Mouse (Mus musculus) layer of hippocampus, adult 18-20 months (tissue): ENCODE measurements at regions not wholly inside any gene's neighbourhood (a gene's known extent, or its start where the extent isn't known, plus 50 kb on each side); places are given as distances from the start of the nearest gene placed in this dataset.

ENCODE experiments used
- DNase-seq, 2 experiments: peaks; one replicate each; pipeline ENCODE4 v3.0.0; 2022; ENCODE audit warnings: low spot score in 2 of 2

DNA sequence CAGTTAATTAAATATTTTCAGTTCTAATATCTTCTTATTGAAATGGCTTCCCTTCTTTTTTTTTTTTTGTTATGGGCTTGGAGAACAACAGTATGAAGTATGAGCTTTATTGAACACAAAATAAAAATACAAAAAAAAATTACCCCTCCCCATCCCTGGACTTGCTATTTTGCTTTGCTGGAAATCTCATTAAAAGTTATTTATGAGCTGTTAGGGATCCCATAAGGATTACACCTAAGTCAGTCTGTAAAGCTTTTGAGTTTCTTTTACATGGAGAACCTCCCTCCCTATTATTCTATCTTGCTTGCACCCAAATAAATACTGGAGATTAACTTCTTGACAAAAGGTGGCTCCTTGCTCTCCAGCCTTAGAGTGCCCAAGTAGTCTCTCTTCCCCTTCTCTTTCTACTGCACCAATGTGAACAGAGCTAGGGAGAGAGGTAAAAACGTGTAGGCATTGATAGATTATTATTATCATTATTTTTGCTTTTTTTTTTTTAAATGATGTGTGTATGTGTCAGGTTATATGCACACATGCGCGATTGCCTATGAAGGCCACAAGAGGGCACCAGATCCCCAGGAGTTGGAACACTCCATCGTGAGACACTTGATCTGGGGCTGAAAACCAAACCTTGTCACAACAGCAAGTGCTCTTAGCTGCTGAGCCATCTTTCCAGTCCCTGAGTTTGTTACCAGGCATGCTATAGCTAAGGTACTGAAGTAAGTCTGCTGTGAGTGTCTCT, 186.6 kb upstream of the Habp2 start:
- no peak for DNase-seq

DNA sequence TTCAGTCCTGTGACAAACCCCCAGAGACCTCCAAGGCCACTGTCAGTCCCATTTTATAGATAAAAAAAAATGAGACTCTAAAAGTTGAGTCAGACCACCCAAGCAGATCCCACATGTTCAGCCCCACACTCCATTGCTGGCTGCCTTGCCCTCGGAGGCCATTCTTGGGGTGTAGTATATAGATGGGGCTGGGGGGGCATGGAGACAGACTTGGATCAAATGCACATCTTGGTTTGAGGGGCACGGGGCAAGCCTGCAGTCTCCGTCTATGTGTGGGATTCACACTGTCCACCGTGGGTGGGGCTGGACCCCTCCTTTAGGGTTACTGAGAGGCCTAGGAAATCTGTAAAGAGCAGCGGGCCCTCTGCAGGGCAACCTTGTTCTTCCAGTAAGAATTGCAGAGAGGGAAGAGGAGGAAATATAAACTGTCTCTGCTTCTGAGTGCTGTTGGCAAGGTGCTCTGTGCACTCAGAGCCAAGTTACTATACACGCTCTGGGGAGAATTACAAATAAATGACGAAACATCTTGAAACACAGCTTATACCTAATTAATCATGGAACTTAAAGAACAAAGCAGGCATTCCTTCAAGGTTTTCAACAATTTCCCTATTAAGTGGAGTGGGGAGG, 184.4 kb upstream of the Habp2 start:
- DNase-seq, result no peak

DNA sequence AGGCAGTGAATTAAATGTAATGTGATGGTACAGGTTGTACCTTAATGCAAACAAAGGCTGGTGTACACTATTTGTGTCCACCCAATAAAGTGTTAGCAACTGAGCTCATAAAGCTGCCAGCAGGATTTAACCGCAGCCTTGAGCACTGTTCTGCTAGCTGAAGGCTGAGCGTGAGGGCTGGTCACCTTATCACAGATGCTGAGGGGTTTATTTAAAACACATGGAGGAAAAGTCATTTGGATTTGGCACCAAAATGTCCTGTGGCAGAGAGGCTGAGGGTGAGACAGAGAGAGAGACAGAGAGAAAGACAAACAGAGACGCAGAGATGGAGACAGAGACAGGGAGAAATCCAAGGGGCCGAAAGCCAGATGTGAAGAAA, 181.9 kb upstream of the Habp2 start:
- DNase-seq, result no peak

DNA sequence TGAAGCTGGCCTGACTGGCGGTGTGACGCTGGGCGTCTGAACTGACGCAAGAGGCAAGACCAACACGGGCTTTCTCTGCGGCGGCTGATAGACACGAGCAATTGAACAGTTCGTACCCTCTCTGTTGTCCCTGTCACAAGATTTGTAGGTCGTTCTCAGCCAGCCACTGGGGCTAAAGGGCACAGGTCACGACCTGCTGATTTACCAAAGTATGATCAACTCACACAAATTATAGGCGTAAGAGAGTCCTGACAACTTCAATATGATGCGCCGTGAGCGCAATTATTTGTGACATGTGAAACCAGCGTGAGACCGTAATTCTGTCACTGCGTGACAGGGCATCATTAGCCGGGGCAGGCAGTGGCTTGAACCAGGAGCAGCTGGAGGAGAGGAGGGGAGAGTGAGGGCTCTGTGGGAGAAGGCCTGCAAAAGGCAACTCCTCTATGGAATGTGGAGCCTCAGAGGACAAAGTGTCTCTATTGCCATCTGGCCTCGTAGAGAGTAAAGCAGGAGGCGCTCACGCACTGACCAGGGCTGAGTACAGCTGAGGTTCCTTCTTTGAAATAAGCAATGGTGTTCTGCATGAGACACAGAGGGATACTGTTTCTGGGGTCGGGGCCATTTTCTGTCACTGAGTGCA, 181.4 kb upstream of the Habp2 start:
- DNase-seq, result no peak

DNA sequence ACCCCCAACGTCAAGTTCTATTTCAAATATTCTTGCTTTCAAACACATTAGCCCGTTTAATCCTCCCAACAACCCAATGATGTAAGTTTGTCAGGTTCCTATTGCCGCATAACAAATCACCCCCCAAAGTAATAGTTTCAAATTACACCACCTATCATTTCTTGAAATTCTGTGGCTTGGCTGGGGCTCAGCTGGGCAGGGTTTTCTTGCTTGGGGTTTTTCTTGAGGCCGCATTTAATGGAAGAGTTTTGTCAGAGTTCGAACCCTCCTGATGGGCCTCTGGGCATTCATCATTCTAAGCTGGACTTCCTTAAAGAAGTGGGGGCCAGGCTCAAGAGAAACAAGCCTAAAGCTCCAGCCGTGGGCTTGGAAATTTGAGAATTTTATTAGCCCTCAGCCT, 178.1 kb upstream of the Habp2 start:
- DNase-seq, result no peak

DNA sequence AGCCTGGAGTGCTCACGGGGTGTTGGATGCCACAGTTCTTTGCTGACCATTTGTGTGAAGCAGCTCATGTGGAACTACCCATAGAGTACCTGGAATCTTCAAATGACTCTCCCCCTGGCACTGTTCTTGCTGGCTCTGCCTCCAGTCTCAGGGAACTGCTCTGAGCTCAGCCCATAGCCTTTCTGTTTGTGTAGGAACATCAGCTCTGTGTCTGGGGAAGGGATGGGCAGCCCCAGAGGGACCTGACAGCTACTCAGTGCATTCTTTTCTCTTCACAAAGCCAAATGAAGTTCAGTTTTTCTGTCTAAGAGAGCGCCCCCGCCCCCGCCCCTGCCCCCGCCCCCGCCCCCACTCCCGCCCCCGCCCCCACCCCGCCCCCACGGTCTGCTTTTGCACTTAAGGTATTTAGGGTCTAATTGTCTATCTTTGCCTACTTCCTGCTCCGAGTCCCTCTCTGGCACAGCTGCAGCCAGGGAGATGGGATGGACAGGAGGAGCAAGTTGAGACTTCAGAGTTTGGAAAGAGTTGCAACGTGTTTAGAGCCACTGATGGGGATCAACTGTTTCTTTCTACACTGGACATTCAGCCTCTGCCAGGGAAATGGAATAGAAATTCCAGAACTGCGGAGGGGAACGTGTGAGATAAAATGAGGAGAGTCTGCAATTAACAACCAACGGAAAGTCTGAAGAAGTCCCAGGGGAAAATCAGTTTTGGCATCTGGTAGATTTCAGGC, 171.2 kb upstream of the Habp2 start:
- DNase-seq, result no peak

DNA sequence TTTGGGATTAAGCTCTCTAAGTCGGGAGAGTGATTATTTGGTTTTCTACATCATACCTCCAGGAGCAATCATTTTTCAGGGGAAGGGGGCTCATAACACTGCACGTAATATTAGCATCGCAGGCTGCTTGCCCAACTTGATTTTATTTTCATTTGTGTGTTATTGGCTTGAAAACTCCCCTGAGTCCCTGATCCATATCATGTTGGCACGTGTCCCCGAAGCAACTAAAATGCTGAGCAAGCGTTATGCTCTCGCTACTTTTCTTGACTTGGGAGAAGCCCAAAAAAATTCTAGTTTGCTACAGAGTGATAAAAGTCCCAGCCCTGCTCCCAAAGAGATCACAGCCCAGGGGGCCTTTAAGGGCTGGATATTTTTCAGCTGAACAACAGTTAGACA, 170.7 kb upstream of the Habp2 start:
- no peak for DNase-seq

DNA sequence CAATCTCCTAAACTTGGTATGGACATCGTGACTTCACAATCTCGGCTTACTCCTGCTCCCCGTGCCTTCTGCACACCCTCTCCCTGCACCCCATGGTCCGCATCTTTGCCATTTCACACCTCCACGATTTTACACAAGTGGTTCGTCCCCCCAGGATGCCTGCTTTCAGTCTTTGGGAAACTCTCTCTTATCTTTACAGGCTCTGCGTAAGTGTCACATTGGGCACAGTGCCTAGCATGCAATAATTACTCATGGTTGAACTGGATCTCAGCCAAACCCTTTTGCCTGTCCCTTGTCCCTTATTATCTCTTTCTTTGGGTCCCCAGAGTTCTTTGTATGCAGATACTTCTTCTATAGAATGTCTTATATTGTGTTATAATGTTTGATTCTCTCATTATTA, 166.2 kb upstream of the Habp2 start:
- no peak for DNase-seq

DNA sequence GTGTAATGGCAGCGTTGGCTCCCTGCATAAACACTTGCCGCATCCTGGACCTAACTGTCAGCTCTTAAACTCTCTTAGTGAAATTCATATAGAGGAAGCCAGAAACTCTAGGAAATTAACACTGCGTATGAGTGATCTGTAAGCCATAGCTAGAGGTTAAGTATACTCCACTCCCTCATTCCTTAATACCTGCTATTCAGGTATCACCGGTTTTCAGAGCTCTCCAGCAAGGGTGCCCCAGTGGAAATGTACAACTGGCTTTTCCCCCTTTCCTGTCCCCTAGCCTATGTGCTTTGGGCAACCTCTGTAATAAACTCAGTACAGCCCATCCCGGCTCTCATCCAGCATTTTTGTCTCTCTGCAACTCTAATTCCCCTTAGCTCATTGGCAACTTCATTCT, 164.8 kb upstream of the Habp2 start:
- no peak for DNase-seq

DNA sequence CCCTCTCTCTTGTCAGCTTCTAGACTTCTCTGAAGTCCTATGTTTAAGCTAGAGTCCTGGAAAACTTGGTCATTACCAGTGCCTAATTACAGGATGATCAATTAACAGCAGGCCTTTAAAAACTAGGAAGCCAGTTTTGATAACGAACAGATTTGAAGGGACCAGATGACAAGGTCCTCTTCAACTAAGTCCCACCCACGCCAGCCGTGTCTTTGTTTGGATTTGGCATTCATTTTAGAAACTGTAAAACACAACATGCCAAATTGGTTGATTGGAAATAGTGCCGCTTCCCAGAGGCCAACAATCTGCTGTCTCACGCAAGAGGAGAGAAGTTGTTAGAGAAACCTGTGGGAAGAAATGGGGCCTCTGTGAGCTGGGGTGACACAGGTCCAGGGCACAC, 155.4 kb upstream of the Habp2 start:
- DNase-seq, result peak; percentile 30 to 49

DNA sequence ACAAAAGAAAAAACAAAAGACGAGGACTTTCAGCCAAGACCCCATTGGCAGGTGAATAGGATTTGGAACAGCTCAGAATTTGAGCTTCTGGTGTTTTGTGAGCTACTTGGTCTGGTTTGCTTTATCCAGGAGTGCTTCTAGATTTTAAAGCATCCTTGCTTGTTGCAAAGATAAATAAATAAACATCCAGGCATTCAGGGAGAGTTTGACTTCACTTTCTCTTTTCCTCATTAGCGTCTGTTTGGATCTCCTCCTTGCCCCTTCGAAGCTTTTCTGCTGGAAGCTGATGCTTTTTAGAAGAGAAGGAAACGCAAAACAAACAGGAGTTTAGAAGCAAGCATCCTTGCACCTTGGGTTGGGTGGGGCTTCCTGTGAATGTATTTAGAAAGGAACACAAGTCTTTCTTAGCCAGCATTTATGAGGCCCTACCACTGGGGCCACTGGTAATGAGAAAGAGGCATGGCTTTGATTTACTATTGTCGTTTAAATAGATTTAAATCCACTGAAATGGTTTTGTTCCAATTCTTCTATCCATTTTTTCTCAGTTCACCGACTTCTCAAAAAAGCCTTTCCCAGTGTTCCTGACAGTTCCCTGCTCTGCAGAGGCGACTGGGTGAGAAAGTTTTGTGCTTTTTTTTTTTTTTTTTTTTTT, 153.9 kb upstream of the Habp2 start:
- no peak for DNase-seq

DNA sequence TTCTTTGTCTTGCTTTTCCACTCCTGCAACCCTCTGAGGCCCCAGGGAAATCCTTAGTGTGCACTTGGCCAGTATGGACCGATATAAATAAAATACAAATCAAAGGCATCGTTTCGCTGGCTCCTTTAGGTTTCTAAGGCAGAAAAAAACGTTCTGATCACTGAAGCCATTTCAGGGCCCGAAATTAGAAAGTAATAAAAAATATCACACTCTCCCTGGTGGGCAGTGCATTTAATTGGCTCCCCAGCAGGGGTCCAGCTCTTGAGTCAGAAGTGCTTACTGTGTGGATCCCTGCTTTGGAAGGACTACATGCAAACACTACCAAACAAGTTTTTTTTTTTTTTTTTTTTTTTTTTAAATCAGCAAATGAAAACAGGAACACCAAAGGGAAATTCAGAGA, 153.4 kb upstream of the Habp2 start:
- no peak for DNase-seq

DNA sequence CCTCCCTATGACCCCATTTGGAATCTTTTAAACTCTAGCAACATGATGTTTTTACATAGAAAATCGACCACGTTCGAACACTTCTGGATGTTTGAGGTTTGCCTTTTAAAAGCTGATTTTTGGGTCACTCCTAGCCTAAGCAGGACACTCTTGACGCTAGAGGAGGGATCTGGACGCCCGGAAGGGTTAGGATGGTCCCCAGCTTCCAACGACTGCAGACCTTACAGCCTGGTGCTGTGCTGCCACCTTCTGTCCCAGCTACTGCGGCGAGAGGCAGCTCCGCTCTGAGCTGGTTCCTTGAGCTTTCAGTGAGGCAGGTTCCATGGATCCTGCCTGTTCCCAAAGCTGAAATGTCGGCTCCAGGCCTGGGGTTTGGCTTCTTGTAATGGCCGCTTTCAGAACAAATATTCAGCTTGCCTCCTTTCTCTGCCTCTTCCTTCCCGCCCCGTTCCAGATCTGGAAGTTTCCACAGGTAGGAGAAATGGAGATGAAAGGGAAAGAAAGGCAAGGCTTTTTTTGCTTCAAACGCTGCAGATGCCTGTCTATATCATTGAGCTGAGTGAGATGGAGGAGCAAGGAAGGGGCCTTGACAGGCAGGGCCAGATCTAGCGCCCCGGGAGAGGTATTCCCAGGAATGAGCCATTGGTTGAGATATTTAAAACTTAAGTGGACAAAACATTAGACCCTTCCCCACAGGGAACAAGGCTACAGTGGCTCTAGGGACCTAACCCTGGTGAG, 152.7 kb upstream of the Habp2 start:
- peak; percentile 62 to 76 for DNase-seq

DNA sequence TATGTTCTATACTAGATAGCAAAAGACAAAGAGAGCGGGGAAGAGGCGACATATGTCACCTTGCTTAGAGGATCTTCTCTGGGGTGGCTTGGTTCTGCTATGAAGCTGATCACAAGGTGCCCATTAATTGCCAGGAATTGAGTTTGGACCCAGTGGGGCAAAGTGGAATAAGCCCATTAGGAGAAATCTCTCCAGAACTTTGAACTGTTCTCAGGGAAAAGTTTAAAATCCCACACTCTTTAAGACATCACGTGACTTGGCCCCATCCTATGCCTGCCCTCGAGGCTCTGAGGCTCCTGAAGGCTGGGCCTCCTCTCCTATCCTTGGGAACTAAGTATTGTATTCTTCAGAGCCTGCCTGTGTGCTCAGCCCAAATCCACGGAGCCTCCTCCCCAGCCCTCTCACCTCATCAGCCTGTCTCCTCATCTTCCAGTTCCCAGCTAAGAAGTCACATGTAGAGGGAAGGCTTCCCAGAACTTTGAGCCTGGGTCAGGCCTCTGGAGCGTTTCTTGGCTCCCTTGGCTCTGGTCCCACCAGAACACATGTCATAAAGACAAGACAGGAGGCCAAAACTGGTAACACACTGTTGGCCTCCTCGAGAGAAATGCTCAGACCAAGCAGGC, 151.5 kb upstream of the Habp2 start:
- no peak for DNase-seq

DNA sequence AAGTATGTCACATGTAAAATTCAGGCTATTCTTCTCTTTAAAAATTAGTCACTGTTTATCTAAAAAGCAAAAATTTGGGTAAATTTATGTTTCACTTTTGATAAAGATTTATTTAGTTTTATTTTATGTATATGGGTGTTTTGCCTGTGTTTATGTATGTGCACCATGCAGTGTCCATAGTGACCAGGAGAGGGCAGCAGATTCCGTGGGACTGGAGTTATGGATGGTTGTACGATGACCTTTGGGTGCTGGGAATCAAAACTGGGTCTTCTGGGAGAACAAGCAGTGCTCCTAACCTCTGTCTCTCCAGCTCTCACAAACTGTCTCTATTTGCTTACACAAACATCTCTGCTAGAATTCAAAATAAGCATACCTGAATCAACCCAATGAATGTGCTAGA, 146.4 kb upstream of the Habp2 start:
- no peak for DNase-seq

DNA sequence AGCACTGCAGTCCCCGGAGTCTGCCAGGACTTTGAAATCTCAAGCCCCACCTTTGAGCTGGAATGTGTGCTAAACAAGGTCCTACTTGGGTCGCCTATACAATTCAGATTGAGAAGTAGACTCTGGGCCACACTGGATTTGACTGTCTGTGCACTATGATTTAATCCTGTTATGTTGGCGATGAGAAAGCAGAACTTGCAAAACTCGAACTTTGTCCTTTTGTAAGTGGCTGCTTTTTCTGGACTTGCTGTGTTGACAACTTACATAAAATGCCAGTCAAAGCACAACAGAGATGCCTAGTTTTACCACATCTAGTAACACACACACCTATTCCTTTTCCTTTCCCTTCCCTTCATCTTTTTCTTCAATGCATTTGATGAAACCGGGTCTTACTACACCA, 142.7 kb upstream of the Habp2 start:
- DNase-seq, result no peak

DNA sequence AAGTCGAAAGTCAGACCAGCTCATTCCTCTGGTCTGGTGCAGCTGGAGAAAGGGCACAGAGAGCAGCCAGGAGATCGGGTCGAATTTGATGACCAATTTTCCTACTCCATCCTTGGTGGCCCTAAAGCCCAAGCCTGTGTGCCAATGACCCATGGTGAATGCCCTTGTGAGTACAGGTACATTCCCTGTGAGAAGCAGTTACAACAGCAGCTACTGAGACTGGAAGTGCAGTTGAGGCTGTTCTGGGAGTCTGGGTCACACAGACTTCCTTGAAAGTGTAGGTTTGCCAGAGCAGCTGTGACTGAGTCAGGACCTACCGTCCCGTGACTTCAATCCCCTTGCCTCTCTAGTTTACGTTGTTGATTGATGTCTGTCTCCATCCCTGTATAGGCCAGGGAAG, 129.8 kb upstream of the Habp2 start:
- DNase-seq, result no peak

DNA sequence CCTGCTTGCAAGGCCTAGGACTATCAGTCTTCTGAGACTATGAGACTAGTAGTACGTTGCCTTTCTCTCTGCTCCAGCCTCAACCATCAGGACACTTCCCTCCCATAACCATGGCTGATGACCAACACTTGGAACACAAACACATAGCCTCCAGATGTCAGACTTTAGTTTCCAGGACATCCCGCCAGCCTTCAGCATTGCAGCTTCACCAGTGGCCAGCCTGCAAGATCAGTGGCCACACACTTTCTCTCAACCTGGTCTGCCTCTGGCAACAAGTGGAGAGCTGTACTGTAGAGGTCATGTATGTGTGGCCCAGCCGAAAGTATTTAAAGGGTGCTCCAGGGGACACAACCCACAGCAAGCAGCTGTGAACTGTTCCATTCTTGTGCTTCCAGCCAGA, 124.8 kb upstream of the Habp2 start:
- DNase-seq, result no peak

DNA sequence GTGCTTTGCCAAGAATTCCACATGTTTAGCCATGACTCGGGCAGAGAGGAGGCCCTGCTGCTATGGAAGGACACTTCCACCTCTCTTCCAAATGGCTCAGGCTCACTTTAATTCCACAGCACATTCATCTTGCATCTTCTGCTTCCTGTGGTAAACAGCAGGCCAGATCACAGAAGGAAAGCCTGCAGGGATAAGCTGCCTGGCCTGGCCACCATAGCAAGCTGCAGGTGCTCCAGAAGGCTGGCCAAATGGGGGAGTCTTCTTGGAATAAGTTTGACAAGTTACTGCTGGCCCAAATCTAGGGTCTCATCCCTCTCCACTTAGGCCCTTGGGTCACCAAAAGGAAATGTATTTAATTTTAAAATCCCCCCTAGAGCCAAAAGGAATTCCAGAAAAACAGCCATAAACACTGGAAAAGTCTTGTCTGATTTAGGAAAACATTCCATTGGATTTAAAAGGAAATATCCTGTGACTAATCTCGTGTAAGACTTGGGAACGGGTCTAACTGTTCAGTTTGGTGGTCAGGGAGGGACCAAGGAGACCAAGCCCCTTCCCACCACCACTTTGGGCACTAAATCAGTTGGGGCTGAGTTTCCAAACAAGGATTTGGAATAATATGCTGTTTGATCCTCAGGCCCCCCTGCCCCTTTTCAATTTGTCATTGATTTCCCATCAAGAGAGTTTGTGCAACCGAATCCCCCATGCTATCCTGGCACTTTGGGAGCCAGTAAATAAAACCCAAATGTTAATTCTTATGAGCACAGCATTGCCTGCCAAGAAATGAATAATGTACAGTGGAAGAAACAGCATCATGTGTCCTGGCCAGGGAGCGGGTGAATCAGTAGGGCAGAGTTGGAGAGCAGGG, 117.6 kb upstream of the Habp2 start:
- no peak for DNase-seq

DNA sequence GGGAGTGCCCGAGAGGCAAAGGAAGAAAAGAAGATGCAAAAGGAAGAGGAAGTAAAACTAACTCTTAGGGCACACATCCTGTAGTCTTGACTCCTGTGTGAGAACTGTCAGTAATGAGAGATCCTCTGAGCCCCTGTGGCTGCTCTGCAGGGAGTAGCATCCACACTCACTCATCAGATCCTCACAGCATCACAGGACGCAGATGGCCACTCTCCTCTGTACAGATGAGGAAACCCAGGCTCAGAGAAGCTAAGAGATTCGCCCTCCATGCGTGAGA, 117.0 kb upstream of the Habp2 start:
- DNase-seq, result no peak
